Mouse (Mus musculus) gastrocnemius, postnatal 36 days (tissue): ENCODE results near the gene Pianp. TPM values are rescaled to one million over a fixed set of nuclear protein-coding genes. Genes with fewer than 3 reads are reported as not detected.
"Not testable (repeated sequence)": the region's sequence is repeated elsewhere in the genome, so short reads cannot be mapped to it uniquely, and the experiment has no call there.

Experiments
- DNase-seq, 2 experiments: peaks; one replicate each; pipeline ENCODE4 v3.0.0; 2022
- intact Hi-C: fragments of 180-260 bp; cut with DNase I; formaldehyde crosslinking; loops from one replicate; pipeline ENCODE4 v1.15.1; 2025
- total RNA-seq, 2 experiments: library from RNA; stranded (reverse); gene quantifications; 2 replicates each; pipeline ENCODE4 v1.2.3; 2021

The Pianp gene
- total RNA-seq, 2 experiments from 2014 or later: 0.10 to 1.3 TPM

DNA sequence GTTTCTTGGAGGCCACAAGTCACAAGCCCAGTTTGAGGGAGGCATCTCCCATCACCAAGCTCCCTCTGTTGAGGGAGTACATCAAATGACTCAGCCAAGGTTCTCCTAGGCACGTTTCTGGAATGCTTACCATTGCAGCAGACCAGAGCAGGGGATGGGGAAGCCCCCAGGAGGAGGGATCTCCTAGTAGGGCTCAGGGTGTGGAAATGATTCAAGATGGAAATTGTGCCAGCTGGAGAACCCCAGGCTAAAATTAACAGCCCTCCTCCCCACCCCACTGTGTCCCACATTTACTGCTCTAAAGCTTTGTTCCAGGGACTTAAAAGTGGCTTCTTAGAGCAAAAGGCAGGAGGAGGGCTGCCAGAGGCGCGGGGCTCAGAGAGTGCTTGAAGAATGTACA lies 8.6 kb downstream of the Pianp start:
- DNase-seq: no peak
- intact Hi-C loops: loop anchor here (5.0 kb wide), 1 partner anchor 103 kb away; no protein-coding TSS in a partner anchor

DNA sequence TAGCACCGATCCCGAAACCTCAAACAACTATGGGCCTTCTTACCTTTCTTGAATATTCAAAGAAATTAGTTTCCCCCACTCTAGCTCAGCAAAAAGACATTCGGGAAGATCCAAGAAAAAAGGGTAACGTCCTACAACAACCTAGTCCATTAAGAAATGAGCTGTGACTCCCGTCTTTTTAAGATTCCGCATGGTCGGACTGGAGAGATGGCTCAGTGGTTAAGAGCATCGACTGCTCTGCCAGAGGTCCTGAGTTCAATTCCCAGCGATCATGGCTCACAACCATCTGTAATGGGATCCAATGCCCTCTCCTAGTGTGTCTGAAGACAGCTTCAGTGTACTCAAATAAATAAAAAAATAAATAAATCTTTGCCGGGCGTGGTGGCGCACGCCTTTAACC lies 11.6 kb downstream of the Pianp start:
- intact Hi-C loops: loop anchor here (5.0 kb wide), 1 partner anchor 106 kb away; no protein-coding TSS in a partner anchor
- DNase-seq: no peak

- intact Hi-C loops: loop anchor here (1.0 to 5.0 kb wide), 2 partner anchors 31 to 106 kb away; partner anchors contain the start of gene Ing4
- DNase-seq: peak; percentile 93 to 96
Observed at GRCm38 (mm10) chr6:125008586-125009128, 12.2 kb downstream of the Pianp start.

GRCm38 (mm10) chr6:125009129-125009180 lies 12.5 kb downstream of the Pianp start, which contains the start of gene Zfp384:
Gene Zfp384, plus strand, starts transcription at chr6:125009145.
- DNase-seq: no peak
- intact Hi-C loops: loop anchor here (1.0 to 5.0 kb wide), 2 partner anchors 30 to 107 kb away; partner anchors contain the start of gene Ing4

DNA sequence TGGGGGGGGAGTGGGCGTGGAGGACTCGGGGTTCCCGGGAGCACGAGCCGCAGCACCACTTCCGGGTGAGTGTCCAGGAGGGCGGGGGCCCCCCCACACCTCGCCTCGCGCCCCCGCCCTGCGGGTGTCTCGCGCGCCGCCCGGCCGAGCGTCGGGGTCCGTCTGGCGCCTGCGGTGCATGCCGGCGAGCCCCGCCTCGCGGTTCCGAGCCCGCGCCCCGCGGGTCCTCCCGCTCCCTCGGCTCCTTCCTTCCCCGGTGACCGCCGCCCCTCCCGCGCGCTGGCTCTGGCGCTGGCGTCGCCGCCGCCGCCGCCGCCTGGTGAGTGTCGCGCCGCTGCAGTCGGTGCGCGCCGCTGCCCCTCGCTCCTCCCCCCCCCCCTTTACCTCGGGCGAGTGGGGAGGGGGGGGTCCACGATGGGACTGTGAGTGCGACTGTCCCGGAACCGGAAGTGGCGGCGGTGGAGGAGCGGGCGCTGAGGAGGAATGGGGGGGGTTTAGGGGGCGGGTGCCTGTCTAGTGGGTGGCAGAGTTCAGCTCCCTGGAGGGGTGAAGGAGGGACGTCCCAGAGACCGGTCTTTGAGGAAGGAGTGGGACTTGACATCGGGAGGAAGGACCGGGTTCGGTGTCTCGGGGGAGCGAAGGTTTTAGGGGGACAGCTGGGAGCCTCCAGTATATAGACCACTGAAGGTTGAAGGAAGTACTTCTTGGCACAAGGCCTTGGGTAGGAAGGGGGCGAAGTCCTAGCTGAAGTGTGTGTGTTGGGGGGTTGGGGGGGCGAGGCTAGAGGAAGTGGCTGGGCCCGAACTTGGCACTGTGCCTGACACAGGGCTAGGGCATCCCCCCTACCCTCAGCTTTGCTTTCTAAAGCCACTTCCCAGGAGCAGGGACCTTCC lies 12.9 kb downstream of the Pianp start:
- DNase-seq: peak; percentile 69 to 83
- intact Hi-C loops: loop anchor here (1.0 to 5.0 kb wide), 2 partner anchors 30 to 107 kb away; partner anchors contain the start of gene Ing4

DNA sequence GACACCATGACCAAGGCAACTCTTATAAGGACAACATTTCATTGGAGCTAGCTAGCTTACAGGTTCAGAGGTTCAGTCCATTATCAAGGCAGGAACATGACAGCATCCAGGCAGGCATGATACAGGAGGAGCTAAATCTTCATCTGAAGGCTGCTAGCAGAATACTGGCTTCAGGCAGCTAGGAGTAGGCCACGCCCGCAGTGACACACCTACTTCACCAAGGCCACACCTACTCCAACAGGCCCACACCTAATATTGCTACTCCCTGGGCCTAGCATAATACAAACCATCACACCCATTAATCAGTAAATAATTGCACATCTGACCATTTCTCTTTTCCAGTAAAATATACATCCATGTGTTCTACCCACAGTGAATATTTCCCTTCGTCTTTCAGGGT lies 21.2 kb downstream of the Pianp start:
- DNase-seq: no peak
- intact Hi-C loops: no loop called here

GRCm38 (mm10) chr6:125030532-125030931 lies 34.0 kb downstream of the Pianp start:
- intact Hi-C loops: loop anchor here (5.0 to 10.0 kb wide), 2 partner anchors 128 to 316 kb away; partner anchors contain the start of genes Emg1 and Phb2
- DNase-seq: not testable (repeated sequence)

- DNase-seq: no peak
- intact Hi-C loops: loop anchor here (5.0 to 10.0 kb wide), 2 partner anchors 129 to 317 kb away; partner anchors contain the start of genes Emg1 and Phb2
Observed at GRCm38 (mm10) chr6:125031604-125032003, 35.1 kb downstream of the Pianp start.

DNA sequence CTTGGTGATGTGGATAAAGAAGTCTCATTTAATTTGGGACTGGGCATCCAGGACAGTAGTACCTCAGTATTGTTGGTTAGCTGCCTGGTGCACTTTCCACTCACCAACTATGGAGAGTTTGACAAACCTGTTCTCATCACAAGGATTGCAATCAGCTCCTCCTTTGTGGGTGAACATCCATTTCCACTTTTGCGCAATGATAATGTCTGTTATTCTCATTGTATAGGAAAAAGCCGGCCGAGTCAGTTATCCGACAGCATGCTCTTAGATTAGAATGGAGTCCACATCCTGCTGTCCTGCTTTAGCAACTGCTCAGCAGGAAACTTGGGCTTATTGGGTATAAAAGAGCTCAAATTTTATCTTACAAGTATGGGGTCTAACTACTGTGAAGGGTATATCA lies 42.2 kb downstream of the Pianp start:
- no peak for DNase-seq
- intact Hi-C loops: loop anchor here (1.0 to 10.0 kb wide), 2 partner anchors 29 to 324 kb away; partner anchors contain the start of genes Emg1, Phb2 and Zfp384

GRCm38 (mm10) chr6:125039131-125039530 lies 42.6 kb downstream of the Pianp start:
- intact Hi-C loops: loop anchor here (1.0 to 10.0 kb wide), 2 partner anchors 30 to 324 kb away; partner anchors contain the start of genes Emg1, Phb2 and Zfp384
- no peak for DNase-seq

- intact Hi-C loops: loop anchor here (1.0 to 10.0 kb wide), 3 partner anchors 30 to 325 kb away; partner anchors contain the start of genes Emg1, Nop2, Phb2 and Zfp384
- peak; percentile 78 to 83 for DNase-seq
Observed at GRCm38 (mm10) chr6:125039533-125040153, 43.1 kb downstream of the Pianp start, which contains the start of gene Ing4. Gene Ing4, plus strand, starts transcription at chr6:125039760.

DNA sequence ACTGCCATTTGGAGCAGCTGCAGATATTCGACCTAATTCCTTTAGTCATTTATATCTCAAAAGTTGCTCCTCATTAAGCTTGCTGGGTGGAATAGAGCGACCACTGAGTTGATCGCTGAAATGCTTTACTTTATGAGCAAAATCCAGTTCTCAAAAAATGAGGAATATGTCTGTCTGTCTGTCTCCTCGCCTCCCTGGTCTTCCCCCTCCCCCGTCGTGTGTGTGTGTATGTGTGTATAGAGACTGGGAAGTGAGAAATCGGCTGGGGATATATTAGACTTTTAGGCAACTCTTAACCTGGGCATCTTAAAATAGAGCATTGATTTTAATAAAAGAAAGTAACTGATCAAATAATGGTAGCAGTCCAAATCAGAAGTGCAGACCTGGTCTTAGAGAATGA lies 43.7 kb downstream of the Pianp start:
- intact Hi-C loops: loop anchor here (5.0 kb wide), 1 partner anchor 92 kb away; the partner anchor contains the start of gene Nop2
- no peak for DNase-seq

GRCm38 (mm10) chr6:125041047-125041446 lies 44.6 kb downstream of the Pianp start:
- no peak for DNase-seq
- intact Hi-C loops: loop anchor here (5.0 kb wide), 1 partner anchor 91 kb away; the partner anchor contains the start of gene Nop2

DNA sequence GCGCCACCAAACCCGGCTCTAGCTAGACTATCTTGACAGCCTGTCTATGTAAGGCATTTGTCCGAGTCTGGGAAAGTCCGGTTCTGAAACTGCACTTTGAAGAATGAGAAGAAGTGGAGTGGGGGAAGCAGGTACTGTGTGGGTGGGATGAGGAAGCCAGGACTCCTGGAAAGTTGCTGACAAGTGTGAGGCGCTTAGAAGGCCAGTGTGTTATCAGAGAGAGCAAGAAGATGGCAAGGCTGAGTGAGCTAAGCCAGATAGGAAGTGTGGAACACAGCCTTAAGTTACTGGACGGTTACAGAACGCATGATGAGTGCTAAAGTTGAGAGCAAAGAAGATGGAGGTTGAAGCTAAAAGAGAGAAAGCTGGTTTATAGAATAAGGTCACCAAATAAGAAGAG lies 45.6 kb downstream of the Pianp start:
- intact Hi-C loops: loop anchor here (5.0 kb wide), 1 partner anchor 90 kb away; the partner anchor contains the start of gene Nop2
- no peak for DNase-seq

DNA sequence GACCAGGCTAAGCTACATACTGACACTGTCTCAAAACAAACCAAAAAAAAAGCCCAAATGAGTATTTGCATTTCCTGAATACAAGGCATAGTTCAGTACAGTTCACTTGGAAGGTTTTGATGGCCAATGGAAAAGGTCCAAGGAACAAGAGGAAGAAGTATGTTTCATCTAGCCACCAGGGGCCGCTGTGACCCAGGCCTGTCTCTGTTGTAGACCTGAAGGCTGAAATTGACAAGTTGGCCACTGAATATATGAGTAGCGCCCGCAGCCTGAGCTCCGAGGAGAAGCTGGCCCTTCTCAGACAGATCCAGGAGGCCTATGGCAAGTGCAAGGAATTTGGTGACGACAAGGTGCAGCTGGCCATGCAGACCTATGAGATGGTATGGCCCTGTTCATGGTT lies 50.2 kb downstream of the Pianp start:
- intact Hi-C loops: loop anchor here (1.0 to 5.0 kb wide), 2 partner anchors 38 to 226 kb away; no protein-coding TSS in a partner anchor
- peak; percentile 75 to 77 for DNase-seq

- intact Hi-C loops: loop anchor here (5.0 kb wide), 1 partner anchor 223 kb away; no protein-coding TSS in a partner anchor
- no peak for DNase-seq
Observed at GRCm38 (mm10) chr6:125049678-125050077, 53.2 kb downstream of the Pianp start, which contains the start of gene Acrbp. Gene Acrbp, plus strand, starts transcription at chr6:125049689.

DNA sequence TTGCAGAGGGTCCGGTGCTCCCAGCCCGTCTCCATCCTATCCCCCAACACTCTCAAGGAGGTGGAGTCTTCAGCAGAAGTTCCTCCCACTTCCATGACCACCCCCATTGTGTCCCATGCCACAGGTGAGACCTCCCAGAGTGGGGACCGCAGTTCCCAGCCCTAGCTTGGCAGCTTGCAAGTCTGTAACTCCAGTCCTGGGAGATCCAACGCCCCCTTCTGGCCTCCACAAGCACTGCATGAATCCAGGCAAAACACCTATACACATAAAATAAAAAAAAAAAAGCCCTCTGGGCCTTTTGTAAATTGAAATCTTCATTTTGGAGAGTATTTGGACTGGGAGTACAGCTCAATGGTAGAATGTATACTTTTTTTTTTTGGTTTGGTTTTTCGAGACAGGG lies 54.7 kb downstream of the Pianp start:
- no peak for DNase-seq
- intact Hi-C loops: no loop called here
